Mouse (Mus musculus) thymus, adult 18-20 months (tissue): ENCODE results near the gene C2cd4a.

Experiments used
- DNase-seq, 2 experiments: peaks; one replicate each; pipeline ENCODE4 v3.0.0; 2022; ENCODE audit warnings: mixed read lengths in 2 of 2

The C2cd4a gene

DNA sequence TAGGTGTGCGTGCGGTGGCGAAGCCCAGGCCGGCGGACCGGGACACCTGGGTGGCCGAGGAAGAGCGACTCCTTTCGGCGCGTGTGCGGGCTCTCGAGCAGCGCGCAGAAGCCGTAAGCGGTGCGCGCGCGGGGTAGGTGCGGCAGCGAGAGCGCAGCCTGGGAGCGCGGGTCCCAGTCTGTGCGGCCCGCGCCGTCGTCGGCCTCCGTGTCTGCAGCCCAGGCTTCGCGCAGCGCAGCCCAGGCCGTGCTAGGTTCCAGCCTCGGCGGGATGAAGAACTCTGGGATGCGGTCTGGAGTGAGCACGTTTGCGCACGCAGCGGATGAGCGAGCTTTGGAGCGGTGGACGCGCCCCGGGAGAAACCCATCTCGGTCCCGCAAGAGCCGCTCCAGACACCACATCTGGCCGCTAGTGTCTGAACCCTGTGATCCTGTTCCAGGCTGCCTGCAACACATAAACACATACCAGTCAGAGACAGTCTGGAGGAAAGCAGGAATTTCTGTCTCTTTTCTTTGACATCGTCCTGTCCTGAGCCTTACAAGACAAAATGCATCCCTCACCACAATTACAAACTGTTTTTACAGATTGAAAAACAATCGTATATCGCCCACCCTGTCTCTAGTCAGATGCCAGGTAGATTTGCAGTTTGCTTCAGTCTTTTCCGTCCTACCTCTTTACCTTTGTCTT is 628 bp downstream of the C2cd4a start:
- DNase-seq, result no peak

DNA sequence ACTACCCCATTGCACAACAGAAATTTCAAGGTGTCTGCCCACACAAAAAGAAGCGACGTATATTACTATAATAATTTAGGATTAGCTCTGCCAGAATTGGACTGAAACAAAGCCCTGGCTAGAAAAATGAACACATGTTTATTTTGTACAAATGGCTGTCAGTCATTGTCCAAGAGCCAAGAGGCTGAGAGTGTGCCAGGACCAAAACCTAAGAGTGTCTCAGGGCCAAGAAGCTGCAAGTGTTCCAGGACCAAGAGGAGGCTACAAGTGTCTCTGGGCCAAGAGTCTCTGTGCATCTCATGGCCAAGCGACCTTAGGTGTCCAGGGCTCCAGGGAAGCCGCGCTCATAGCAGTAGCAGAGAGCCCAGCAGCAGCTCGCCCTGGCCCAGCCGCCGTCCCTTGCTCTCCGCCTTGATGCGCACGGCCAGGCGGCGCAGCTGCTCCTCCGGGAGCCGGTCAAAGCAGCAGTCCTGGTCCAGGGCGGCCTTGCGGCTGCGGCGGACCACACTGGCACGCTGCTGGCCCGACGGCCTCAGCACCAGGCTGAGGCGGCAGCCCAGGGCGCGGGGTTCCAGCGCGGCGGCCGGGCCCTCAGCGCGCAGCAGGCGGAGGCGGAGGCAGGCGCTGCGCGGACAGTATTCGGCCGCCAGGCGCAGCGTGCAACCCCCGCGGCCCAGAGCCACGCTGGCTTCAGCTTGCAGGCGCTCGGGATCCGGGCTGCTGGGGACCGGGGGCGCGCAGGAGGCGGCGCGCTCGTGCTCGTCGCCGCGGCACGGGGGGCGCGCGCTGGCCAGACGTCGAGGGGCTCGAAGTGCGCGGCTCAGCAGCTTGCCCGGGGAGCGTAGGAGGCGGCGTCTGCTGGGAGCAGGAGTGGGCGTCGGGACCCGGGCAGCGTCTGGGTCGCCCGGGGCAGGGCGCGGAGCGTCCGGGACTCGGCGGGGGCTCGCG is 1.4 kb downstream of the C2cd4a start:
- DNase-seq, result no peak

DNA sequence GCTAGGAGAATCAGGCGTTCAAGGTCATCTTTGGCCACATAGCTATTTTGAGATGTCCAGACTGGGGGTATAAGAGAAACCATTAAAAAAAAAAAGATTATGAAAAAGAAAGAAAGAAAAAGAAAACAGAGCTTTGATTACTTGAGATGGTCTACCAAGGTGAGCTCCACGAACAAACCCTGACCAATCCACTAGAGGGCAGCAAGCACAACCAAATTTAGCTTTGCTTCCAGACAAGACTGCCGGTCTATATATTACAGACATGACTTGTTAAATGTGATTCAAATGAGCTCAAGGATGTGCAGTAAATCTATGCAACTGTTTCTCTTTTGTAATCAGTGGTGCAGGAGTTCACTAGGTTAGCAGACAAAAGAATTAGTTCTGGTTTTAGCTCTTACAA is 3.9 kb downstream of the C2cd4a start:
- no peak for DNase-seq

DNA sequence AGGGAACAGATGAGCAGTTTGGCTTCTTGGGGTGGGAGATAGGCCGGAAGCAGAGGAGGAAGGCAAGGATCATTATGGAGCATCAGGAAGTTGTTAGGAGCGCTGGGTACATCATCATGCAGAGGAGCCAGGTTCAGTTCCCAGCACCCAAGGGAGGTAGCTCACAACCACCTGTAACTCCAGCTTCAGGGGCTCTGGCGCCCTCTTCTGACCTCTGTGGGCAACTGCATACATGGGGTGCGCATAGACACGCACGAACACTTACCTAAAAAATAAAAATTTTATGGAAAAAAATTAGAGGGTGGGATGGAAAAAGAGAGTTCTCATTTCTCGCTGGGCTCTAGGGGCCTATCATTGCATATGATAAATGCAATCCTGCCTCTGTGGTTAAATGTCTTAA is 6.6 kb downstream of the C2cd4a start:
- DNase-seq, result no peak

DNA sequence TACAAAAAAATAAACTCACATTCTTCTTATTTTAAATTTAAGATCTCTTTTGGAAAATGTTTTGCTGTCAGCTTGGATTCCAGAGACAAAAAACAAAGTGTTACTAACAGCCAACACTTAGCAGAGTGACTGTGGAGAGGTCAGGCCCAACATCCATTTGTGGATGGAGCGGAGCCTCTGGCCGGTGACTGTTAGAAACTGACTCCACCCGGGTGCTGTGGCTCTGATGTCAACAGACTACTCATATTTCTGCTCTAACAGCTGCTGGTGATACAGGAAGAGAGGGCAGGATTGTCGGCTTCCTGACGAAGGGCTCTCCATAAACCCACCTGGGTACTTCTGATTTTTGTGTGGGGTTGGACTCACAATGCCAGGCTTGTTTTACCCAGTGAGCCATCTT is 9.0 kb downstream of the C2cd4a start:
- no peak for DNase-seq

DNA sequence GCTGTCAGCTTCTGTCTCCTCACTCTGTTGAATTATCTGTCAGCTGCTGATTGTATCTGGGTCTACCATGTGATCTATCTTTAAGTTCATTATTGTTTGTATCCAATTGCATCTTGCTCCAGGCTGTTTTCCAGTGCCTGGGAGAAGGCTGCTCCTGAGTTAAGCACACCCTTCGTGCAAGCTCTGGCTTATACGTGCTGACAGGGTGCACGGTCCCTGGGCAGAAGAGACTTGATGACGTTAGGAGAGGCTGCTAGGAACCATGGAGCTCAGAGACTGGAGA is 13.5 kb downstream of the C2cd4a start:
- no peak for DNase-seq

DNA sequence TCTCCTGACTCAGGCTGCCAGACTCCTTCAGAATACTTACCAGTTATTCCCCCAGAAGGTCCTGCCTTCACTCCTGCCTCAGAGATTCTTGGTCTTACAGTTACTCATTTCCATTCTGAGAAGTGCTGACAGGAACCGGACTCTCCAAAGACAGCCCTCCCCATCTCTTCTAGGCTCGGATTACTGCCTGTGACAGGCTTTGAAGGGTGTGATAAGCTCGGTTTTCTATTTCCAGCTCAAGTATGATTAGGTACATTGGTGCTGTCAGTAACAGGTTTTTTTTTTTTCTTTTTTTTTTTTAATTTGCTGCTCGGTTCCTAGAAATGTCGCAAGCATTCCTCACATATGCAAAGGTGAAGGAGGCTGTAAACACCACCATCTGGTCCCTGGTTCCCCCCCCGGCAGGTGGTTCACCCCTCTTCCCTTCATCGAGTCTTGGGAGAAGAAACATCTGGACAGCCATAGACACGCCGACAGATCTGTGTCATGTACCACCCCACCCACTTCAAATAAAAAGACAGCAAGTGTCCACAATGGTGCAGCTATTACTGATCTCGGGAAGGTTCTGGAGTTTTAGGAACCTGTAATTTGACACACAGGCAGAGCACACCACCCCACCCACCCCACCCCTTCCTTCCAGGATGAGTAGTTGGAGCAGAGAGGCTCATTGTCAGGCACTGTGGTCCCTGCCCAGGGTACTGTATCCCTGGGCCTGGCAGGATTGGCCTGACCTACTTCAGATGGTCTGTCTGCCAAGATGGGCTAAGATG is 14.0 kb downstream of the C2cd4a start:
- no peak for DNase-seq

DNA sequence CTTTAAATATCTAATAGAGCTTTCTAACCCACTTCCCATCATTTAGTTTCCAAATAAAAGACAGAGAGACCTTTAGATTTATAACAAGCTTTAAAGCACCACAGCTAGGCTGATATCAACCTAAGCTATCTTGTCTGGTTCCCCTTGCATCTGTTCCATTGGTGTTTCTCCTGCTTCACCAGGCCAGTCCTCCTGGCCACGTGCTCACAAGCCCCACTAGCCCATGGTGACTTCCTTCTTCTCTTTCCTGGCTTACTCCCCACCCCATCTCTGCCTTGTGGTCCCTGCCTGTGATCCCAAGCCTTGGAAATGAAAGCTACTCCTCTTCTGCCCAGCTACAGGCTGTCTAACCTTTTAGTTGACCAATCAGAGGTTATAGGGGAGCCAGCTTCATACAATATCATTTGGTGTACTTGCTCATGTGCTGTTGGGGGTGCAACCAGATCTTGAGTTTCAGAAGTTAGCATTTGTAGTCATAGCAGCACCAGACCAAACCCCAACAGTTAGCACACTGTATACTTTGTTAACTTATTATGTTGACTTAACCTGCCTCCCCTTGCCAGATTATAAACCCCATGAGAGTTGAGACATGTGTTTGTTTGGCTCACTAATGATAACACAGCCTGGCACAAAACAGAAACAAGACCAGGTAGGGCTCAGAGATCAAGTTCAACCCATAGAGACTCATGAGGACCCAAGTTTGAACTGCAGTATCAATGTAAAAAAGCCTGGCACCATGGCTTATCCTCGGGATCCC is 15.8 kb downstream of the C2cd4a start:
- no peak for DNase-seq

DNA sequence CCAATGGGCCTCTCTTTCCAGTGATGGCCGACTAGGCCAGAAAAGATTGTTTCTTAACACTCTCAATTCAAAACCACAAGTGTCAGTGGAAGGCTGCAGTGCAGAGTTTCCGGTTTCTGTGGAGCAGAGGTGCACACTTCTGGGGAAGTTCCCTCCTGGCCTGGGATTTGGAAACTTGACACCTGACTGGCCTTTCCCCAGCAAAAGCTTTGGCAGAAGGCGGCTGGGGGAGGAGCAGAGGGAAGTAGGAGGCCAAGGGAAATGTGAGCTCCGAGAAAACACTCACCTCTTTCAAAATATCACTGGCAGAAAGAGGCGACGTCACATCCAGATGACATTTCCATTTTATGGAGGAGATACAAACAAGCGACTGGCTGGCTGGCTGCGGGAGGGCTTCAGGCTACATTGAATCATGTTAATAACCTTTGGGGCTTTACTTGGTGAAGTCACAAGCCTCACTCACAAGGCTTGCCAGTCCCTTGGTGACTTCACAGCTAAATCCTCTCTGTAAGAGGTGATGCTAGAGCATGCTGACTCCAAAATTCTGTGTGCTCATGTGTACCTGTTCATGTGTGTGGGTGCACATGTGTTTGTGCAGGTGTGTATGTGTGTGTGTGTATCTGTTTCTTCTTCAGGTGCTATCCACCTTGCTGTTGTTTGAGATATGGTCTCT is 18.3 kb downstream of the C2cd4a start:
- DNase-seq, result peak in 1 of 2 experiments; percentile 13

DNA sequence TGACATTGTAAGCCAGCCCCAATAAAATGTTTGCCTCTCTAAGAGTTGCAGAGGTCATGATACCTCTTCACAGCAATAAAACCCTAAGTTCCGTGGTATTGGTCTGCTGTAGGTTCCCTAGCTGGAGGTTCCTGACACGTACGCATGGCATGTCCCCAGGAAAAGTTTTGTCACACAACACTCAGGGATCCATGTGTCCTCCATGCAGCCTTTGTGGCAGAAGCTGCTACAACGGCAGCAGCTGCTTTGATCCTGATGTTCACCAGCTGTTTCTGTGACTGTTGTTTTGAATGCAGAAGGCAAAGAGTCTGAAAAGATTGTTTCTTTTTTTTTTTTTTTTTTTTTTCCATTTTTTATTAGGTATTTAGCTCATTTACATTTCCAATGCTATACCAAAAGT is 19.0 kb downstream of the C2cd4a start:
- no peak for DNase-seq

DNA sequence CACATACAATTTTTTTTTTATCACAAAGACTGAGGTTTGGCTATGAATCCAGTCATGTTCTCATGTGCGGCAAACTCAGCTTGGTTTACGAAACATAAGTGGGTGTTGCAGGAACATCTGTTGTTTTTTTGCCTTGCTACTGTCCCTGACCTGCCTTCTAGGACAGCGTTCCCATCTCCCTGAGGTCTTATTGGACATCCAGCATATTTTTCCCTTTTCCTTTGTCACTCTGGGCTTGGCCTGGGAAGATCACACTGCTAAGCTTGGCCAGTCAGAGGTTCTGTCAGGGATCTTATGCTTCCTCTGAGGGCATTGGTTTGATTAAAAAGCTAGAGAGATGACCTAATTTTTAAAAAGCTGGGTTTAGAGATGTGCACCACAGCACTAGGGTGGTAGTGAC is 21.0 kb downstream of the C2cd4a start:
- no peak for DNase-seq

DNA sequence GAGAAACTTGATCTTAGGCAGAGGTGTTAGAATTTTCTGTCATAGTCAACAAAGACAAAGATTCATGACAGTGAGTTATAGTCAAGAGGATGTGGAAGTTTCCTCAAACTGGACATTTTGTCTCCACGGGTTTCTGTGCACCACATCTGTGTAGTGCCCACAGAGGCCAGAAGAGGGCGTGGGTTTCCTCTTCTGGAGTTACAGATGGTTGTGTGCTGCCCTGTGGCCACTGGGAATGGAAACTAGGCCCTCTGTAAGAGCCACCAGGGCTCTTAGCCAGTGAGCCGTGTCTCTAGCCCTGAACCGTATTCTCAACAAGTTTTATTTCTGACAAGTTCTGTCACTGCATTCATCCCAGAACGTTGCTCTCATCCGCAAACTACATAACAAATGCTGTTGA is 21.6 kb downstream of the C2cd4a start:
- DNase-seq, result no peak

DNA sequence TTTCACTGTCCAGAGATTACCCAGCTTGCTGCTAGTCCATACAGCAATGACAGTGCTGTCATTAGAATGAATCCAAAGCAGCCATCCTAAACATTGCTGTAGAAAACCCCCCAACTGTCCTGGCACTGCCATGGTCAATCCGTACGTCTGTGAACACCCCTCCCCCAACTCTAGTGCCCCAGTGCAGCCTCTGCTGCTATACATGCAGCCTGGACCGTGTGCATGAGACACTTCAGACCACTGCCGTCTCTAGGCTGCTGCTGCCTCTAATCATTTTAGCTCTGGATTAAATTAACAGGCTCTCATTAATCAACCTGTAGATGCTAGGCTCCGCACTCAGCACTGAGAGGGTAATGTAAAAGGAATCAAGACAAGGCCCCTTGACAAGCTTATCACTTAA is 25.1 kb downstream of the C2cd4a start:
- DNase-seq, result no peak

DNA sequence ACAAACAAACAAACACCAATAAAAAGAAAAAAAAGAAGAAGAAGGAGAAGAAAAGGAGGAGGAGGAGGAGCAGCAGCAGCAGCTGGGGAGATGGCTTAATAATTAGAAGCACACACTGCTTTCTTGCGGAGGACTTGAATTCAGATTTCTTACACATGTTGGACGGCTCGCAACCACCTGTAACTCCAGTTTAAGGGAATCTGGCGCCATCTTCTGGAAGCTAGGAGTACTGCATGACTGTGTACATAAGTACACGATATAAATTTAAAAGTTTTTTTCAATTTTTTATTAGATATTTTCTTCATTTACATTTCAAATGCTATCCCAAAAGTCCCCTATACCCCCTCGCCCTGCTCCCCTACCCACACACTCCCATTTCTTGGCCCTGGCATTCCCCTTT is 29.9 kb downstream of the C2cd4a start:
- peak in 1 of 2 experiments; percentile 5 for DNase-seq

DNA sequence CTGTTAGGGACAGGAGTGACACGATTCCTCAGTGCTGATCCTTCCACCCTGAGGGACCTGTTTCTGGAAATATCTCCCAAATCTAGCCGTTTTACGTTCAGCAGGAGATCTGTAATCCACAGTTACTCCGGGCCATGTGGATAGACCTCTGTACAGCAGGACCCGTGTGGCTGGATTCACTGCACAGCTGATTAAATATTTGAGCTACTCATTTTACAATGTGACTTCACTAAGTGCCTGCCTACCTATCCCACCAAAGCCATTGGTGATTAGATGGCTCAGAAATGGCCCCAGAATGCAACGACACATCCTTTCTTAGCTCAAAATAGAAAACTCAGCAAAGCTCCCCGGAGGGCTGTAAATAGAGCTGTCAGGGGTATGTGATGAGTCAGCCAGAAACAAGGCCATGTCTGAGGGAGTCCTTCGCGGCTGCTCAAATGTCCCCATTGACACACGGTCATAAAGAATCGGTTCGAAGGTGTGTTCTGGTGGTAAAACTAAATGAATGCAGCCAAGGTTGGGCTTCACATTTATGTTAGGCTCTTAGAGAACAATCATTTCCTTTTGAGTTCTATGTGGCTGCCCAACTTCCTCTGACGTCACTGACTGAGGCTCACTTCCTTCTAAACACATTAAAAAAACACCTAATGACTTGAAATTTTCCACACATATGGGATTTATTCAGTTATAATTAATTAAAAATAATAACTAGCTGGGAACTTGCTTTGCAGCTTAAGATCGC is 32.9 kb downstream of the C2cd4a start:
- DNase-seq, result no peak

DNA sequence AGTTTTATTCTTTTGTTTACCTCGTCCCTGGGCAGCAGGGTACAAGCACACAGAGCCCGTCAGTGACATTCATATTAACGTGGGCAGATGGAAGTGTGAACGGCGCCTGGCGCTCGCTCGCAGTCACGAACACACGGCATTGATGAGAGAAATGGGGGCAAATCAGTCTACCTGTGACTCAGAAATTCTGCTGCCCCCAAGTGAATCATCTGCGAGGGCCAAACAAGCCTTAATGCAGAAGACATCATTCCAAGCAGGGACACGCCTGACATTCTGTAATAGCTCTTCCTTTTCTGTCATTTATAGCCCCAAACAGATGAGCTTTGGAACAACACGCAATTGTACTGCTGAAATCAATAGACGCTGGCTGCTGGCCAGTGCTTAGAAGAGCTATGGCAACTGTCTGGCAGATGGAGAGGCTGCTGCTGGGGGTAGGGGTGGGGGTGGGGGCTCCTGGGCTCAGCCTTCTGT is 36.9 kb downstream of the C2cd4a start:
- DNase-seq, result no peak

DNA sequence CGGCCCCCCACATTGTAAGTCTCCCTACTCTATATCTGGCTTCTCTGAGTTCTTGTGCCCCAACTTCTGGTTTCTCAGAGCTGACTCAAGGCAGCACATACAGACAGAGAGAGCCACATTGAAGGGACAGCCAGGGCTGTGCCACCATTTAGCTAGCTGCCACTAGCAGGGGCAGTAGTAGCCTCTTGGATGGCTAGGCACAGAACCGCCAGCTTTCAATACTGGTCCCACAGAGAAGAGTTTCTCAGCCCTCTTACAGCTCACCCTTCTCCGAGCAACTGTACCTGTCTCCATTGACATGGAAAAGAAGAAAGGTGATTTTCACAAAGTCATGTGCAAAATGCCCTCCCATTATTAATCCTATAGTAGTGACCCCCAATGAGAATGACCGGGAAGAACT is 37.5 kb downstream of the C2cd4a start:
- no peak for DNase-seq

DNA sequence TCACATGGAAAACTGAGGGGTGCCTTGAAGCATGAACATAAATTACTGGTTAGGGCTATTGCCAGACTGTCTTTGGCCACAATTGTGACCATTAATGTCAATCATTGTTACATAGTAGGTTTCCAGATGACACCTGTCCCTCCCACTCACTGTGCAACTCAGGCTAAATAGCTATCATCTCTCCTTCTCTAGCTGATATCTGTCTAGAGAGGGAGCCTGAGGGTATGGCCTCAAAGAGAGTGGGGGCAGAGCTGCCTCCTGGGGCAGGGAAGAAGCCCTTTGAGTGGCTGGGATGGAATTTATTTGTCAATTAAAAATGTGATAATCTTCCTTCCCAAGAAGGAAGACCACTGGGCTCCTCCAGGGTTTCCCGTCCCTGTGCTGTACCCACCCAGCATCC is 37.9 kb downstream of the C2cd4a start:
- no peak for DNase-seq

DNA sequence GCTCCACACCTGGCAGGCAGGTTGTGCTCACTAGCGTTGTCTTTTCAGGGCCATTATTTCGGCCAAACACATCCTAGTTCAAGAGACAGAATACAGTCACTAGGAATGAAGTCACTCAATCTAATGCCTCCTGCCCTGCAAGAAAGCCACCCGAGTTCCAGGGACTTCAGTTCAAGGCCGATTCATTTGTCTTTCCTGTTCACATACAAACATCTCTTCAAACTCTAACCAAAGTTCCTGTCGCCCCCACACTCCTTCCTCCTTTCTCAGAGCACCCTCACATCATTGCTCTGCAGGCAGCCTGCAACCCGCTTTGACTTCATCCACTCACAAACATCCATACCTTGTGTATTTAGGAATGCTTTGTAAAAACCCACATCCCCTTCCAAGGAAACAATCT is 38.6 kb downstream of the C2cd4a start:
- DNase-seq, result no peak

DNA sequence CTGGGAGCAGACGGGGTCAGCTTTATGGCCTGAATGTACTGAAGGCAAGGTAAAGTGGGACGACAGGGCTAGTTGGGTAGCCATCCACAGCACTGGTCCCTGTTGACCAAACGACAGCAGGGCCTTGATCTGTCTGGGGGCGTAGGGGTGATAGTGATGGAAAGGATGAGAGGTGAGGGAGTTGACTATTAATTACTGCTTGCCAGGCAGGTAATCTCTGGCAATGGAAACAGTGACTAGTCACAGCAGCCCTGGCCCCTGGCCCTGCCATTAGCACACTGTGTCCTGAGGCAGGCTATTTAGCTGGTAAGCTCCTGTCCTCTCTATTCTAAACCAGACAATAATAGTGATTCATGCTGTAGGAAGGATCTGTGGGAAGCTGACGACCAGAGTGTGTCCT is 39.7 kb downstream of the C2cd4a start:
- DNase-seq, result no peak

DNA sequence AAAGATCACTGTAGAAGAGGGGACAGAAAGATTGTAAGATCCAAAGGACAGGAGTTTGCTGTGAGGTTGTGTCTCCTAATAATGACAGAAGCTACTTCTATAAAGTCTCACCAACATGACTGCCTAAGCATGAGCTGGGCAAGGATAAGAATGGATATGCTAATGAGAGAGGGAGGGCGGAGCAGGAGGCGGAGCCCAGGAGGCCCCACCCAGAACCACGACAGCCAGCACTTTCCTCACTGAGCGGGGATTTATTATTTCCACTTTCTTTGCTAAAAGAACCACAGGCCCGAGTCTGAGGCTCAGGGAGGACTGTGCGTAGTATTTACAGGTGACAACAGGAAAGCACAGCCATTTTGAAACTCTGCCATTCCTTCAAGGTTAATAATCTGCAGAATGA is 44.5 kb downstream of the C2cd4a start:
- no peak for DNase-seq

DNA sequence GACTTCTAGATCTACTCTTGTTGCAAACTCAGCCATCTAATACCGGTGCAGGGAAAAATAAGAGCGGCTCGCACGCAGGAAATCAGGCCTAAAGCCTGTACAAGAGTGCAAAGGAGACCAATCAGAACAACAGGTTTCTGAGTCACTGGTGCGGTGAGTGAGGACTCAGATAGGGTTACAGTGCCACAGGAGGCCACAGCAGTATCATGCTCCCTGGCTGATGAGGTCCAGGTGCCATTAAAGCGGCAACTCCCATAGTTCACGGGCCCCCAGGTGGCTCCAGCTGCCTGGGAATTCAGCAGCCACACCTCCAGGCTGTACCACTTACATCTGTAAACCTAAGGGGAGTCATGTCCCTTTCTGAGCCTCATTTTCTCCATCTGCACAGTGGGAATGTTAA is 45.8 kb downstream of the C2cd4a start:
- DNase-seq, result no peak
